Mouse (Mus musculus) thymus, postnatal 14 days (tissue): Measurements from ENCODE around the gene Otogl.
"Not testable (repeated sequence)": the region's sequence is repeated elsewhere in the genome, so short reads cannot be mapped to it uniquely, and the experiment has no call there.

Source experiments
- DNase-seq: peaks from one replicate; pipeline ENCODE4 v3.0.0; 2021

The Otogl gene

DNA sequence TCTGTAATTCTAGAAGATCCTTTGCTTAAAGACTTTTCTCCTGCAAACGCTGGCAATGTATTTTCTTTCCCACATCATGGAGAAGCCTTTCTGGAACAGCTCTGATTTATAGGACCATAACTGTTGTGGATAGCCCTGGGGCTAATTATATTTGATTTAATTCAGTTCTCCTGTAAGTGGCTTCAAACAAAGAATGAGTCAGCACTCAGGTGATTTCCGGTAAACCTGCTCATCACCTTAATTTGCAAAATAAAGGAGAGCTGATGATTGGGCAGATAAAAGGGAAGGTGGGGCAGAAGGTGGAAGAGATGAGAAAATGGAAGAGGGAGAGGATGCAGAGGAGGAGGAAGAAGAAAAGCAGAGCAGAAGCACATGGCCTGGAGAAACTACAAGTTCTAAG, 107.6 kb downstream of the Otogl start:
- DNase-seq: not testable (repeated sequence)

DNA sequence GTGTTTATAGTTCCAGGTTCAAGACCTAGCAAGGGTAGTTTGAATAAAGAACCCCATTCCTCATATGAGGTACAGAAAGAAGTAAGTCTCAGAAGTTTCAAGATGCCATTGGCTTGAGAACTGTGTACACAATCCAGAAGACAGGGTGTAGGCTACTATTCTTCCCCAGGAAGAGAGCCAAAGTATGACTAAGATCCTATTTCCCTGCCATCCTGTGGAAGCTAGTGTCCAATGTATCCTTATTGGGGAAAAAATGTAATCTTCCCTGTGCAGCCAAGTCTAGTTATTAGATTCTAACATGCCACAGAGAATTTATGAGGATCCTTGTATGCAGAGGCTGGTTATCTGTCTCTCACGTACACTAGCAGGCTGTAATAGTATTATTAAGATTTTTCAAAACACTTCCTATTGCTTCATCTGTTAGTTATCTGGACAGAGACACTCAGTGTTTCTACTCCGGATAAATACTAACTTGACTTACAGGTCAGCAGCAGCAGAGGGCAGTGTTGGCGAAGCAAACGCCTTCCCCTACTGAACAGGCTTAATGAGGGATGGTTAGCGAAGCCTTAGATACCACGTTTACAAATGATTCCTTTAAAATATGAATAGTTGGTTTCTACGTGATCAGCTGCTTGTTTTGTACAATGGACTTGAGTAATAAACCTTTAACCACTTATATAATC, 112.1 kb downstream of the Otogl start:
- DNase-seq: peak; percentile 41

DNA sequence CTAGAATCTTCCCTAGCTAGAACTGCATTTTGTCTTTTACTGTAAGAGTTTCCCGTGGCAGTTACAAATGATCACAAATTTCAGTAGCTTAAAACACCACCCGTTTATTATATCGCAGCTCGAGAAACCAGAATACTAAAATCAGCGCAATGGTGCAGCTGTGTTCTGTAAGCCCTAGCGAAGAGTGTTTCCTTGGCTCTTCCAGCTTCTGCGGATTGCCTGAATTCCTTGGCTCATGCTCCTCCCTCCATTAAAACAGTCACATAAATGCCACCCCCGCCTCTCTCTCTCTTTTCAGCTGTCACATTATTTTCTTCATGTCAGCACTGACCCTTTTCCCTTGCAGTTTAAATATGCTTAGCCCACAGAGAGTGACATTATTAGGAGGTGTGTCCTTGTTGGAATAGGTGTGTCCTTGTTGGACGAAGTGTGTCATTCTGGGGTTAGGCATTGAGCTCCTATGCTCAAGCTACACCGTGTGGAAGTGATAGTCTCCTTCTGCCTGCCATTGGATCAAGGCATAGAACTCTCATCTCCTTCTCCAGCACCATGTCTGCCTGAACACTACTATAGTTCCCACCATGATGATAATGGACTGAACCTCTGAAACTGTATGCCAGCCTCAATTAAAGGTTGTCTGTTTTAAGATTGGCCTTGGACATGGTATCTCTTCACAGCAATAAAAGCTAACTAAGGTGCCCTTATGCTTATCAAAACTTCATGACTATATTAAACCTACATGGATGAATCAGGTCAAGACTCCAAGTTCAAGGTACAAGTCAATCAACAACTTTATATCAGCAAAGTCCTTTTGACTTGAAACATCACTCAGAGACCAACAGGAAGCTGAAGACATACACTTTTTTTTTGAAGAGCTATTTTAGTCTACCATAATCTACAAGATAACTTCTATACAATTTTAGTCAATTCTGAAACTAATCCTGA, 116.8 kb downstream of the Otogl start:
- DNase-seq: no peak

DNA sequence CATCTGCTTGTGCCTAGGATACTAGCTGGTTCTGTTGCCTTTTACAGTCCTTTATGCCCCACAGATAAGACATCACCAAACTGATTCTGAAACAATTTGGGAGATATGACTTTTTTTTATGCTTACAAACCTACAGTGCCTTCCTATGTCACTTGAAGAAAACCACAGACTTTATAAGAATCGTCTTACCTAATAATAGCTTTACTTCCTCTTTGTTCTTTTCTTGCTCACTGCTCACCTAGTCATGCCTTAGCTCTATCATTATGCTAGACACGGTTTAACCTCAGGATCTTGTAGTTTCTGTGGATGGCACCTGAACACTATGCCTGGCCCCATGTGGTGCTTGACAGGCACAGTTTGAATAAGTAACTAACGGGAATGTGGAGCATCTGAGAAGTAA, 119.4 kb downstream of the Otogl start:
- DNase-seq: no peak

DNA sequence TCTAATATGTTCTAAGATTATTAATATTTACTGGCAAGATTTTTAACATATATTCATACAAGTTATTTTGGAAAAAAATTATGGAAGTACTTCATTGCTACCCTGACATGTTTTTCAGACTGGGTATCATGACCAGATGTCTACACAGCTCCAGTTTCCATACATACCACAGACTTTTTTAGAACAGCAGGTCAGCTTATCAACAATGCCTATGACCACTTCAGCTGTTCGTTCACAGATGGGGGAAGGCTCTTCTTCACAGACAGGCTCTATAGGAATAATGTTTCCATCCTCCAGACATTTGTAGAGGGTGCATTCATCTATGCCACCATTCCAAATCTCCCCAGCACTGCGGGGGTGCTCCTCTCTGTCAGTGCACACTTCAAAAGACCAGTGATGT, 132.4 kb downstream of the Otogl start:
- no peak for DNase-seq

DNA sequence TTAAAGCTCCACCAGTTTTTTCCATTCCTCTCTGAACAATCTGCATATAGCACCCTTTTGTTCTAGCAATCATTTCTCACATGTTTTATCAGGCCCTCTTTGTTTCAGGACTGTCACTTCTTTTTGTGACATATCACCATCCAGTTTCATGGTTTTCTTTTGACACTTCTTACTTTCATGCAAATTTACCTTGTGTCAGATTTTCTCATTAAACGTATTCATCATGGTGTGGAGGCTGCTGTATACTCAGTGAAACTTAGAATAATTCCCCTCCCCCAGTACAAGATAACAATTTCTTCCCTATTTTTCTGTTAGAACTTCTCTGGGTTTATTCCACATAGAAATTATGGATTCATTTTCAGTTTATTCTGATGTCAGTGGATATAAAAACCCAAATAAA, 152.3 kb downstream of the Otogl start:
- DNase-seq: no peak

GRCm38 (mm10) chr10:107753471-107753870, 158.5 kb downstream of the Otogl start:
- no peak for DNase-seq

DNA sequence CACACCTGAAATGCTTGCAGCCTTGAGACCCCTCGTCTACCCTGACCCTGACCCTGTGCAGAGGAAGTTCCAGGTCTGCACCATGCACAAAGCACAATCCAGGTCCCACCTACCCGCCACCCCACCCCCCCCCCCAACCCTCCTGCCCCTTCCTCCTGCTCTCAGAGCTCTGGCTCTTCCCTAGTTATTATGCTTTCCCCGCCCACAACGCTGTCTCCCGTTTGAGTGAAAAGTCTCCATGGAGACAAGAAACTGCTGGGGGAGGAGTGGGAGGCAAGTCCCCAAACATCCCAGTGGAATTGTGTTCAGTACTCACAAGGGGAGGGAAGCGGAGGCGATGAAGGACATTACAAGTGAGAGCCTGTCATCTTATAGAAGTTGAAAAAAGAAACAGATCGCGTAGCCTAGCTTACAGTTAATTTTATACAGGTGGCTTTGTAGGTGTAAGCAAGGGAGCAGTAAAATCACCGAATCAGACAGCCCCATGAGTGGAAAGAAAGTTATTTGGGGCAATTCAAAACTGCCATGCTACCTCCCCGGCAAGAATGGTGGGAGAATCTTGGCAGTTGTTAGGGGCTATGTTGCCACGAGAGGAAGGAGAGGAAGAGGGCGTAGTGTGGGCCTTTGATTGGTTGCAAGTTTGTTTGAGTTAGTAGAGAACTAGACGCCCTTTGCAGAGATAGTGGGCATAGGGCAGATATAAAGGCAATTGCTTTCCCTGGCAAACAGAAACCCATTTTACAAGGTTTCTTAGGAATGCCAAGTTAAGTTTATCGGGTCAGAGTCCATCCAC, 159.4 kb downstream of the Otogl start:
- no peak for DNase-seq

DNA sequence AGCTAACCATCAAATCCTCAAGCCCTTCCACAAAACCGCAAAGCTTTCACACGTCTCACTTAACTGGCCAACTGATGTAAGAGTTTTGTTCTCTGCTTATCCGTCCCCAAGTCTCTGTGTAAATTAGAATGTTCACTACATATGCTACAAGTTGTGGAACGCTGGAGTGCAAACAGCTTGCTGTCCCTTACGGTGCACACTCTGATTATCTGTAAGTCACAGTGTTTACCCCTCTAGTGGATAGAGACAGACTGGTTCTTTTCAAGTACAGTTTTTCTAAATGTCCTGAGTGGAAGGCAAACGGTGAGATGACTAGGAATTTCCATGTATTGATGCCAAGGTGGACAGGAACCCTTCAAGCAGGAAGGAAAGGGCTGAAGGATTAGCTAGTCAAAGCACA, 160.0 kb downstream of the Otogl start:
- DNase-seq: no peak

DNA sequence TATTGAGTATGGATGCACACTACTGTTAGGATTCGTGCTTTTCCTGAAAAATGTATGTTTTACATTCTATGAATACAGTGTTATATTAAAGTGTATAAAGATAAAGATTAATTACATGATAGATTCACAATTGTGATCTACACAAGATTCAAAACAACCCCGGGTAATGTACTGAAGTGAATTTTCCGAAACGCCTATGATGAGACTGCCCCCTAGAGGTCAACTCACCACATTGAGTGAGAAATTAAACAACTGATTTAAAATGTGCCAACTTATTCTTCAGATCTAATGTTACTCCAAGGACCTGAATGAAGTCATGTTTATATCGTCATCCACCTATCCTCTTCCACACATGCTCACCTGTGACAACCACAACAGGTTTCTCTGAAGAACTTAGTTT, 164.4 kb downstream of the Otogl start:
- no peak for DNase-seq

- DNase-seq: no peak
These were observed 165.2 kb downstream of the Otogl start for GRCm38 (mm10) chr10:107746717-107747116.

- no peak for DNase-seq
These were observed 172.1 kb downstream of the Otogl start for GRCm38 (mm10) chr10:107739815-107740214.

GRCm38 (mm10) chr10:107737743-107738142, 174.2 kb downstream of the Otogl start:
- no peak for DNase-seq

GRCm38 (mm10) chr10:107735448-107735847, 176.5 kb downstream of the Otogl start:
- no peak for DNase-seq

DNA sequence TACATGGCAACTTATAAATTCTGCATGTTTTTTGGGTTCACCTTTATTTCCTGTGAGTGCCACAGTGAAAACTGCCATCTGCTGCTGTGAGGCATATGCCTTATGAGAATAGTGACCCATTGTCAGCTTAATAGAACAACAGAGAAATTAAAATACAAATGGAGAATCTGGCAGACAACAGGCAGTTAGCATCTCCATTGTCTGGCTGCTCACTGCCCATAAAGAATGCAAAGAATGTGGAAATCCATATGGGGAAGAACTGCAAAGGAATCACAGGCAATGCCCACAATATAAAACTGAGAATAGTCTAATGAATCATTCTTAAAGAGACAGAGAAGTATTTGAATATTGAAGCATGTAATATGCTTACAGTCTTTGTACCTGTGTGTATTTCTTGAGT, 177.6 kb downstream of the Otogl start:
- DNase-seq: no peak

GRCm38 (mm10) chr10:107725631-107726030, 186.3 kb downstream of the Otogl start:
- DNase-seq: no peak

DNA sequence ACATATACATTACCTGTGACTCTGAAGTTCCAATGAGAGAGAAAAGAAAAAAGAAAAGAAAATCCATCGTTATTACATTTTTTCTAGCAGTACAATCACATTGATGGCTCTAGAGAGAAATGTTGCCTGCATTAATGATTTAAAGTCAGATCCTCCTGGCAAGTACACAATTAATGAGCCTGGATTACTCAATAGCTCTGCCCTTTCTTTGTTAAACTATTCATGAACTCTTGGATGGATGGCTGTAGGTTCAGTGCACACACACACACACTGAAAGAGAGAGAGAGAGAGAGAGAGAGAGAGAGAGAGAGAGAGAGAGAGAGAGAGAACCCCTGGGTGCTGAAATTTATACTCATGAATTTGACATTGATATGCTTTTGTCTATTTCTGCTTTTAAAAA, 192.1 kb downstream of the Otogl start, which contains the start of gene Ptprq:
Ptprq (minus strand) TSS at position 246 of the 400 bp plus-strand sequence.
- DNase-seq: no peak
